Comparison of ENCODE assay signal across 9 mouse cellular contexts in genomic region chr6:147771411-147771810, GRCm38 (mm10).
DNase-seq lines count a peak whose midpoint lies in the region; ATAC-seq and TF ChIP-seq lines count a peak whose summit lies in the region.
"Had no signal": no experiment of that assay in that cellular context is flagged by ENCODE, and none has a peak within 500 bp of the region (broad histone marks: within the 10 kb centered on the region; RNA-seq: fewer than 3 reads in every experiment).

No protein-coding gene starts in this region.

- H3K4me2 ChIP-seq in forebrain, embryonic 13.5 days, result no peak overlapping the region
- H3K4me2 ChIP-seq in forebrain, embryonic 12.5 days, result no peak overlapping the region
- no peak overlapping the region for H3K4me2 ChIP-seq in lung, embryonic 14.5 days
- H3K4me2 ChIP-seq in liver, embryonic 11.5 days, result no peak overlapping the region
- H3K4me2 ChIP-seq: neural tube, embryonic 13.5 days had no signal

- ATAC-seq in forebrain, embryonic 13.5 days, result peak; percentile 45; the same call in 1 of the 2 replicates
- no peak for ATAC-seq in forebrain, embryonic 12.5 days (ENCODE audit: low FRiP score)
- ATAC-seq in lung, embryonic 14.5 days (ENCODE audit: insufficient read depth), result peak; percentile 58; the same call in 1 of the 2 replicates
- ATAC-seq in liver, embryonic 11.5 days (replicated peaks; ENCODE audit: low FRiP score), result no peak

- TF ChIP-seq CTCF in lung, embryonic 14.5 days (IDR thresholded peaks at IDR 0.05; ENCODE audit: low read depth), result no peak

- H3K9me3 ChIP-seq in forebrain, embryonic 13.5 days (replicated peaks), result no peaks in the 10 kb centered on the region
- no peaks in the 10 kb centered on the region for H3K9me3 ChIP-seq in forebrain, embryonic 12.5 days
- H3K9me3 ChIP-seq in lung, embryonic 14.5 days (ENCODE audit: low read depth, low read length), result no peaks in the 10 kb centered on the region
- no peaks in the 10 kb centered on the region for H3K9me3 ChIP-seq in embryonic facial prominence, embryonic 10.5 days
- H3K9me3 ChIP-seq in liver, embryonic 11.5 days (ENCODE audit: control insufficient read depth, low read length), result no peaks in the 10 kb centered on the region
- H3K9me3 ChIP-seq: neural tube, embryonic 13.5 days had no signal

- H3K4me1 ChIP-seq in forebrain, embryonic 13.5 days, result no peaks in the 10 kb centered on the region
- no peaks in the 10 kb centered on the region for H3K4me1 ChIP-seq in forebrain, embryonic 12.5 days
- H3K4me1 ChIP-seq in lung, embryonic 14.5 days (ENCODE audit: insufficient read depth), result no peaks in the 10 kb centered on the region; the same call in 1 of the 2 replicates
- peaks cover 3% of the 10 kb centered on the region; the same call in 1 of the 2 replicates for H3K4me1 ChIP-seq in embryonic facial prominence, embryonic 10.5 days
- H3K4me1 ChIP-seq in liver, embryonic 11.5 days (replicated peaks; ENCODE audit: control insufficient read depth, insufficient read depth, low read length), result no peaks in the 10 kb centered on the region
- H3K4me1 ChIP-seq: neural tube, embryonic 13.5 days had no signal

- H3K36me3 ChIP-seq in forebrain, embryonic 13.5 days (ENCODE audit: poor library complexity, severe bottlenecking), result no peaks in the 10 kb centered on the region
- H3K36me3 ChIP-seq in forebrain, embryonic 12.5 days (replicated peaks), result no peaks in the 10 kb centered on the region
- H3K36me3 ChIP-seq in lung, embryonic 14.5 days (ENCODE audit: insufficient read depth), result no peaks in the 10 kb centered on the region
- H3K36me3 ChIP-seq in embryonic facial prominence, embryonic 10.5 days (replicated peaks), result no peaks in the 10 kb centered on the region
- no peaks in the 10 kb centered on the region for H3K36me3 ChIP-seq in liver, embryonic 11.5 days (ENCODE audit: control insufficient read depth, insufficient read depth, low read length)
- H3K36me3 ChIP-seq: neural tube, embryonic 13.5 days had no signal

- 37% methylated on average over 4 of the region's 4 CpGs for WGBS in forebrain, embryonic 13.5 days
- 43% methylated on average over 4 of the region's 4 CpGs for WGBS in forebrain, embryonic 12.5 days
- WGBS in lung, embryonic 14.5 days, result 14% methylated on average over 4 of the region's 4 CpGs
- WGBS in embryonic facial prominence, embryonic 10.5 days, result 49% methylated on average over 4 of the region's 4 CpGs
- 48% methylated on average over 4 of the region's 4 CpGs for WGBS in liver, embryonic 11.5 days

- no peak overlapping the region for H3K9ac ChIP-seq in forebrain, embryonic 13.5 days
- H3K9ac ChIP-seq in forebrain, embryonic 12.5 days, result no peak overlapping the region
- no peak overlapping the region for H3K9ac ChIP-seq in lung, embryonic 14.5 days
- no peak overlapping the region for H3K9ac ChIP-seq in liver, embryonic 11.5 days (ENCODE audit: low read depth, low read length)
- H3K9ac ChIP-seq: neural tube, embryonic 13.5 days had no signal

- no peaks in the 10 kb centered on the region for H3K27me3 ChIP-seq in forebrain, embryonic 13.5 days
- no peaks in the 10 kb centered on the region for H3K27me3 ChIP-seq in forebrain, embryonic 12.5 days
- H3K27me3 ChIP-seq in lung, embryonic 14.5 days (ENCODE audit: insufficient read depth, low read length), result no peaks in the 10 kb centered on the region
- H3K27me3 ChIP-seq in embryonic facial prominence, embryonic 10.5 days (replicated peaks; ENCODE audit: low read depth, poor library complexity, severe bottlenecking), result no peaks in the 10 kb centered on the region
- H3K27me3 ChIP-seq in liver, embryonic 11.5 days (replicated peaks; ENCODE audit: control insufficient read depth, insufficient read depth, low read length), result no peaks in the 10 kb centered on the region
- H3K27me3 ChIP-seq: neural tube, embryonic 13.5 days had no signal

- DNase-seq in lung, embryonic 14.5 days, result peak; percentile 62
- no peak for DNase-seq in lung, postnatal 25 days (ENCODE audit: low spot score)
- DNase-seq in embryonic facial prominence, embryonic 10.5 days (ENCODE audit: low spot score), result peak; percentile 12
- DNase-seq in gastrocnemius, postnatal 25 days, result peak; percentile 71
- no peak for DNase-seq in spleen, adult 12 weeks (ENCODE audit: low spot score)
- DNase-seq in liver, embryonic 11.5 days (ENCODE audit: low spot score), result no peak

- no peak overlapping the region for H3K27ac ChIP-seq in forebrain, embryonic 13.5 days
- H3K27ac ChIP-seq in forebrain, embryonic 12.5 days, result no peak overlapping the region
- no peak overlapping the region for H3K27ac ChIP-seq in lung, embryonic 14.5 days (ENCODE audit: low read depth)
- no peak overlapping the region for H3K27ac ChIP-seq in embryonic facial prominence, embryonic 10.5 days (replicated peaks)
- H3K27ac ChIP-seq in liver, embryonic 11.5 days (ENCODE audit: low read depth, low read length), result no peak overlapping the region
- H3K27ac ChIP-seq: neural tube, embryonic 13.5 days had no signal

- no peak overlapping the region for H3K4me3 ChIP-seq in forebrain, embryonic 13.5 days
- H3K4me3 ChIP-seq in forebrain, embryonic 12.5 days (replicated peaks), result no peak overlapping the region
- no peak overlapping the region for H3K4me3 ChIP-seq in lung, embryonic 14.5 days (ENCODE audit: low read depth, low read length)
- no peak overlapping the region for H3K4me3 ChIP-seq in embryonic facial prominence, embryonic 10.5 days
- no peak overlapping the region for H3K4me3 ChIP-seq in liver, embryonic 11.5 days (ENCODE audit: low read depth, low read length)
- H3K4me3 ChIP-seq: neural tube, embryonic 13.5 days had no signal

Comparison
In these comparisons a context has a peak if more than half of its experiments do, and no peak if none do; other contexts are left out.
1. ATAC-seq: peak in forebrain, embryonic 13.5 days (single experiment) and lung, embryonic 14.5 days (single experiment); none in forebrain, embryonic 12.5 days (single experiment) and liver, embryonic 11.5 days (single experiment).
2. DNase-seq: peak in lung, embryonic 14.5 days (single experiment), embryonic facial prominence, embryonic 10.5 days (single experiment) and gastrocnemius, postnatal 25 days (single experiment); none in lung, postnatal 25 days (single experiment), spleen, adult 12 weeks (single experiment) and liver, embryonic 11.5 days (single experiment).